Mouse (Mus musculus) hindbrain, postnatal 0 days (tissue): ENCODE measurements around the gene Pitpnm1. TPM values are rescaled to one million over a fixed set of nuclear protein-coding genes. Genes with fewer than 3 reads are reported as not detected.

Experiments
- ATAC-seq: fragments of 200-750 bp; cut with Nextera tagmentation; 2 replicates; pipeline ENCODE4 v1.8.0; 2017; ENCODE audit warnings: mild to moderate bottlenecking, moderate TSS enrichment, moderate library complexity
- DNase-seq: peaks from one replicate; pipeline ENCODE4 v3.0.0-alpha.2; 2015; ENCODE audit warnings: low spot score
- H3K27ac ChIP-seq: fragments of 300-500 bp; sonication (generic); 2 replicates; pipeline ENCODE4 v1.5.1; 2014; ENCODE audit warnings: mild to moderate bottlenecking
- H3K27me3 ChIP-seq: fragments of 300-500 bp; sonication (generic); 2 replicates; pipeline ENCODE4 v1.6.1; 2014; ENCODE audit warnings: low read length, mixed read lengths; ENCODE audit not compliant: insufficient read depth
- H3K36me3 ChIP-seq: fragments of 300-500 bp; sonication (generic); 2 replicates; pipeline ENCODE4 v1.6.1; 2014; ENCODE audit warnings: low read length, mixed read lengths; ENCODE audit not compliant: insufficient read depth
- H3K4me1 ChIP-seq: fragments of 300-500 bp; sonication (generic); 2 replicates; pipeline ENCODE4 v1.6.1; 2014; ENCODE audit warnings: antibody characterized with exemption, low read length, mixed read lengths; ENCODE audit not compliant: insufficient read depth
- H3K4me2 ChIP-seq: fragments of 300-500 bp; sonication (generic); 2 replicates; pipeline ENCODE4 v1.6.1; 2014; ENCODE audit warnings: low read depth, mild to moderate bottlenecking, low read length, moderate library complexity, mixed read lengths
- H3K4me3 ChIP-seq: fragments of 300-500 bp; sonication (generic); 2 replicates; pipeline ENCODE4 v1.5.1; 2014; ENCODE audit warnings: low read length
- H3K9ac ChIP-seq: fragments of 300-500 bp; sonication (generic); replicated peaks from 2 replicates; pipeline ENCODE4 v1.6.1; 2014; ENCODE audit warnings: mild to moderate bottlenecking, low read length, moderate library complexity, mixed read lengths
- H3K9me3 ChIP-seq: fragments of 300-500 bp; sonication (generic); 2 replicates; pipeline ENCODE4 v1.6.1; 2016; ENCODE audit warnings: low read length, mixed read lengths
- CTCF ChIP-seq: IDR thresholded peaks from 2 replicates; pipeline ENCODE4 v1.5.1; 2016; ENCODE audit warnings: antibody characterized with exemption, control low read depth, low read depth
- WGBS: fragments of 180-500 bp; shearing (Covaris S2); extraction: QIAGEN DNeasy Blood & Tissue Kit; methylation state at CpG from one replicate; pipeline ENCODE4 v1.1.7; 2014; 5-methylcytosine and 5-hydroxymethylcytosine counted together
- polyA plus RNA-seq: library from polyadenylated mRNA; unstranded; fragments of >200 nt; fragmentation: Nextera tagmentation; extraction: Ambion mirVana; gene quantifications from 2 replicates; pipeline ENCODE4 v1.2.1, GENCODE M21; 2015
- total RNA-seq: library from RNA; depleted of rRNA; stranded (reverse); fragments of >200 nt; gene quantifications from 2 replicates; pipeline ENCODE4 v1.2.3, GENCODE M21; 2014

The Pitpnm1 gene
- total and polyA plus RNA-seq, 2 experiments from 2014 or later: 91.9 to 142 TPM

GRCm38 (mm10) chr19:4088146-4088545, 11.7 kb upstream of the Pitpnm1 start:
- no peak overlapping the region for H3K9ac ChIP-seq
- WGBS: 50% methylated on average over 5 of the region's 5 CpGs
- no peak overlapping the region for H3K27ac ChIP-seq

GRCm38 (mm10) chr19:4089128-4089527, 10.7 kb upstream of the Pitpnm1 start:
- H3K9ac ChIP-seq: no peak overlapping the region
- no peak for ATAC-seq
- H3K36me3 ChIP-seq: no peaks in the 10 kb centered on the region
- no peak overlapping the region for H3K27ac ChIP-seq
- no peaks in the 10 kb centered on the region for H3K27me3 ChIP-seq
- no peak for DNase-seq
- TF ChIP-seq CTCF: no peak
- H3K4me3 ChIP-seq: no peak overlapping the region
- H3K4me2 ChIP-seq: no peak overlapping the region
- WGBS: 61% methylated on average over 6 of the region's 6 CpGs
- H3K4me1 ChIP-seq: no peaks in the 10 kb centered on the region
- no peaks in the 10 kb centered on the region for H3K9me3 ChIP-seq

More at GRCm38 (mm10) chr19:4088146-4088545, 11.7 kb upstream of the Pitpnm1 start:
- no peaks in the 10 kb centered on the region for H3K9me3 ChIP-seq
- no peak for ATAC-seq
- no peak for TF ChIP-seq CTCF
- no peak overlapping the region for H3K4me3 ChIP-seq
- no peaks in the 10 kb centered on the region for H3K36me3 ChIP-seq
- DNase-seq: no peak
- H3K27me3 ChIP-seq: no peaks in the 10 kb centered on the region
- no peak overlapping the region for H3K4me2 ChIP-seq
- H3K4me1 ChIP-seq: no peaks in the 10 kb centered on the region

GRCm38 (mm10) chr19:4090446-4090845, 9.4 kb upstream of the Pitpnm1 start:
- H3K27me3 ChIP-seq: no peaks in the 10 kb centered on the region
- DNase-seq (no peak), ATAC-seq (no peak)
- H3K4me2 ChIP-seq: no peak overlapping the region
- WGBS: 86% methylated on average over 3 of the region's 3 CpGs
- H3K4me1 ChIP-seq: no peaks in the 10 kb centered on the region
- TF ChIP-seq CTCF: no peak
- no peaks in the 10 kb centered on the region for H3K36me3 ChIP-seq
- no peaks in the 10 kb centered on the region for H3K9me3 ChIP-seq
- H3K4me3 ChIP-seq: no peak overlapping the region
- no peak overlapping the region for H3K9ac ChIP-seq
- H3K27ac ChIP-seq: no peak overlapping the region

GRCm38 (mm10) chr19:4091383-4091782, 8.4 kb upstream of the Pitpnm1 start:
- H3K9me3 ChIP-seq: no peaks in the 10 kb centered on the region

GRCm38 (mm10) chr19:4092750-4093149, 7.0 kb upstream of the Pitpnm1 start:
- Histone ChIP-seq H3K27me3 (no peaks in the 10 kb centered on the region), H3K9me3 (no peaks in the 10 kb centered on the region), H3K4me1 (no peaks in the 10 kb centered on the region), H3K36me3 (no peaks in the 10 kb centered on the region), H3K4me3 (no peak overlapping the region), H3K27ac (no peak overlapping the region), H3K4me2 (no peak overlapping the region), H3K9ac (no peak overlapping the region)
- DNase-seq: no peak
- TF ChIP-seq CTCF: no peak
- 88% methylated on average over 3 of the region's 3 CpGs for WGBS
- no peak for ATAC-seq

More at GRCm38 (mm10) chr19:4091383-4091782, 8.4 kb upstream of the Pitpnm1 start:
- Histone ChIP-seq H3K9ac (no peak overlapping the region), H3K4me3 (no peak overlapping the region), H3K4me1 (no peaks in the 10 kb centered on the region), H3K27ac (no peak overlapping the region), H3K36me3 (no peaks in the 10 kb centered on the region), H3K27me3 (no peaks in the 10 kb centered on the region), H3K4me2 (no peak overlapping the region)
- TF ChIP-seq CTCF: no peak
- DNase-seq (no peak), ATAC-seq (no peak)
- WGBS: 59% methylated on average over 2 of the region's 2 CpGs

- H3K9me3 ChIP-seq: no peaks in the 10 kb centered on the region
- H3K9ac ChIP-seq: no peak overlapping the region
- no peak overlapping the region for H3K4me2 ChIP-seq
- H3K27ac ChIP-seq: no peak overlapping the region
- no peaks in the 10 kb centered on the region for H3K27me3 ChIP-seq
- ATAC-seq (no peak), DNase-seq (no peak)
- TF ChIP-seq CTCF: no peak
- WGBS: 81% methylated on average over 7 of the region's 7 CpGs
- no peaks in the 10 kb centered on the region for H3K4me1 ChIP-seq
- no peak overlapping the region for H3K4me3 ChIP-seq
- H3K36me3 ChIP-seq: no peaks in the 10 kb centered on the region
Observed at GRCm38 (mm10) chr19:4093772-4094171, 6.0 kb upstream of the Pitpnm1 start.

- Histone ChIP-seq H3K9ac (no peak overlapping the region), H3K9me3 (no peaks in the 10 kb centered on the region), H3K4me3 (no peak overlapping the region), H3K4me1 (peaks cover 3% of the 10 kb centered on the region; the same call in 1 of the 2 replicates), H3K4me2 (no peak overlapping the region), H3K27ac (no peak overlapping the region), H3K36me3 (no peaks in the 10 kb centered on the region), H3K27me3 (no peaks in the 10 kb centered on the region)
- DNase-seq (no peak), ATAC-seq (no peak)
- WGBS: 80% methylated on average over 3 of the region's 3 CpGs
- no peak for TF ChIP-seq CTCF
Observed at GRCm38 (mm10) chr19:4094348-4094747, 5.5 kb upstream of the Pitpnm1 start.
